Mouse (Mus musculus) G1E (cell line): ENCODE results near the gene Cars. TPM values are rescaled to one million over a fixed set of nuclear protein-coding genes. Genes with fewer than 3 reads are reported as not detected.

ENCODE experiments used
- ATAC-seq: 2 replicates; pipeline ENCODE4 v1.8.0; 2016; ENCODE audit warnings: mild to moderate bottlenecking; ENCODE audit not compliant: insufficient number of reproducible peaks, poor library complexity, low FRiP score, severe bottlenecking; ENCODE audit errors: extremely low read depth
- DNase-seq: peaks from one replicate; pipeline ENCODE4 v3.0.0; 2012; ENCODE audit warnings: low spot score
- H3K27me3 ChIP-seq: 2 replicates; pipeline ENCODE4 v1.6.1; 2012; ENCODE audit warnings: mild to moderate bottlenecking, low read length, inconsistent platforms; ENCODE audit not compliant: insufficient read depth
- H3K36me3 ChIP-seq: replicated peaks from 2 replicates; pipeline ENCODE3; 2012; ENCODE audit warnings: mild to moderate bottlenecking, inconsistent platforms
- H3K4me1 ChIP-seq: 2 replicates; pipeline ENCODE4 v1.6.1; 2012; ENCODE audit warnings: low read depth, low read length, inconsistent platforms, mixed read lengths; ENCODE audit not compliant: insufficient read depth
- H3K4me3 ChIP-seq: 2 replicates; pipeline ENCODE4 v1.5.1; 2012; ENCODE audit warnings: low read depth, mild to moderate bottlenecking, inconsistent platforms, low read length, moderate library complexity, mixed read lengths
- H3K9me3 ChIP-seq: replicated peaks from 2 replicates; pipeline ENCODE4 v1.6.1; 2012; ENCODE audit warnings: inconsistent platforms
- CTCF ChIP-seq: IDR thresholded peaks from 2 replicates; pipeline ENCODE4 v1.5.1; 2012; ENCODE audit warnings: low read depth, low read length, inconsistent platforms, mixed read lengths
- GATA1 ChIP-seq: IDR thresholded peaks from 2 replicates; pipeline ENCODE4 v1.6.1; 2012; ENCODE audit warnings: borderline replicate concordance, low read length, inconsistent platforms, mixed read lengths
- GATA2 ChIP-seq: IDR thresholded peaks from 2 replicates; pipeline ENCODE4 v1.6.1; 2012; ENCODE audit warnings: low read depth, low read length, inconsistent platforms, borderline replicate concordance
- POLR2AphosphoS5 ChIP-seq: IDR thresholded peaks from 2 replicates; pipeline ENCODE4 v1.6.1; 2012; ENCODE audit warnings: low read depth, low read length, inconsistent platforms; ENCODE audit not compliant: insufficient replicate concordance
- TAL1 ChIP-seq: conservative IDR thresholded peaks from 2 replicates; pipeline ENCODE4 v1.6.1; 2012; ENCODE audit warnings: low read depth, low read length, inconsistent platforms, mixed read lengths
- polyA plus RNA-seq: library from polyadenylated mRNA; stranded (reverse); fragments of >175 nt; gene quantifications from 2 replicates; pipeline ENCODE4 v1.2.3, GENCODE M21; 2012
- total RNA-seq, 2 experiments: library from RNA; stranded (forward) in 1 of 2; stranded (reverse) in 1 of 2; fragments of 200-1000 nt in 1 of 2; fragments of >200 nt in 1 of 2; fragmentation: Nextera tagmentation in 1 of 2; gene quantifications; 2 replicates each; pipeline ENCODE4 v1.2.3; 2014 to 2017

Gene Cars
- total and polyA plus RNA-seq, 3 experiments = 54.5 to 80.5 (median 74.8) TPM

DNA sequence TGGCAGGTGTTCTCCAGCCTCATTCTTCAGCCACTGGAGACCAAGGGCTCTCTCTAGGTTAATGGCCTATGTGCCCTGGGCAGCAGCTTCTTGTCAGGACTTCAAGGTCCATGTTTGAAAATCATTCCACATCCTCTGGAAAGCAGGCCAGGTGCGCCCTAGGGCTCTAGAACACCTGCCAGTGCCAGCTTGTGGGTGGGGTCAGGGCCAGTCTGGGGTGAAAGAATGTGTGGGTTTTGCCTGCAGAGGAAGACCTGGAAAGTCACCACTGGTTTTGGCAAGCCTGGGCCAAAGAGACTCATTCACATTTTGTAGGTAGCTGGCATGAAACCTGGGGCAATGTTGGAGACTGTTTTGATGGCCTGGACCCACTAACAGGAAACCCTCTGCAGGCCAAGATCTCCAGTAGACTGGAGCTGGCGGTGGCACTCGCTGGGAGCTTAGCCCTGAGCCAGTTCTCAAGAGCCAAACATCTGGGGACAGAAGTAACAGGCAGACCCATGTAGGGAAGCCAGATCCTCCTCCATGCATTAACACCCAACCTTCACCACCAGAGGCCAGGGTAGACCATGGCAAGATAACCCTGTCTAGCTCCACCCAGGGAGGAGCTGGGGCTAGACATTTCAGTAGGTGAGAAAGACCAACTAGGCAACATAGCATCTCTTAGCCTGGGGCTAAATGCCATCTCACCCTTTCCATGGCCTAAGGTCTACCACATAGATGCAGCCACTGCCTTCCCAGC is 89.1 kb downstream of the Cars start:
- DNase-seq (no peak), ATAC-seq (no peak)
- peaks cover 47% of the 10 kb centered on the region for H3K36me3 ChIP-seq
- H3K4me3 ChIP-seq = no peak overlapping the region
- H3K27me3 ChIP-seq = peaks cover 5% of the 10 kb centered on the region; the same call in 1 of the 2 replicates
- no peaks in the 10 kb centered on the region for H3K9me3 ChIP-seq
- H3K4me1 ChIP-seq = peaks cover 4% of the 10 kb centered on the region; the same call in 1 of the 2 replicates
- TF ChIP-seq GATA1 (no peak), GATA2 (no peak), CTCF (no peak), POLR2AphosphoS5 (no peak), TAL1 (no peak)

DNA sequence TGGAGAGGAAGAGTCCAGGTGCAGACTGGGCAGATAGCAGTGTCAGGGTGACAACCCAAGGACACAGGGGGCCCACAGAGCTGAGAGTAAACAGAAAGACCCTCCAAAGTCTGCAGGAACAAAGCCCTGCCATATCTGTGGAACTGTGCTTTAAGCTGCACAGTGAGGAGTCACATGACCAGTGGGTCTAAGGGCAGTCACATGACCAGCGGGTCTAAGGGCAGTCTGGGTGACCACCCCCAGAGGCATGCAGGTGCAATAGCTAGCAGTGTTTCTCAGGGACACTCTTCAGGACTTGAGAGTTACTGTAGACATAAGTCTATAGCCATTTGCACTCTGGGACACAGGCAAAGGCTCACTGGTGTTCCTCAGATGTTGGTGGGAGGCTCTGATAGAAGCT is 90.3 kb downstream of the Cars start:
- H3K27me3 ChIP-seq = peaks cover 5% of the 10 kb centered on the region; the same call in 1 of the 2 replicates
- no peak for DNase-seq
- no peak for TF ChIP-seq POLR2AphosphoS5
- no peak for TF ChIP-seq GATA1
- TF ChIP-seq GATA2 = no peak
- no peak for TF ChIP-seq TAL1
- TF ChIP-seq CTCF = no peak
- H3K9me3 ChIP-seq = no peaks in the 10 kb centered on the region
- no peak for ATAC-seq
- peaks cover 7% of the 10 kb centered on the region for H3K4me1 ChIP-seq
- H3K36me3 ChIP-seq = peaks cover 35% of the 10 kb centered on the region
- no peak overlapping the region for H3K4me3 ChIP-seq

Other genes with a start within 250 kb of the Cars start
- not detected in 2 replicates for gene Cdkn1c, start 139.0 kb downstream of the Cars start, total RNA-seq (2014; fragmentation: Nextera tagmentation)
- gene Cdkn1c, start 139.0 kb downstream of the Cars start, total RNA-seq (2017) = 0.06 TPM in 1 of 2 replicates, not detected in the other
- 0.03 and 0.15 TPM in 2 replicates for gene Cdkn1c, start 139.0 kb downstream of the Cars start, polyA plus RNA-seq
- gene Slc22a18, start 126.4 kb downstream of the Cars start, total RNA-seq (2014; fragmentation: Nextera tagmentation) = 2.6 and 2.9 TPM in 2 replicates
- 3.9 and 5.0 TPM in 2 replicates for gene Slc22a18, start 126.4 kb downstream of the Cars start, total RNA-seq (2017)
- 2.4 and 3.4 TPM in 2 replicates for gene Slc22a18, start 126.4 kb downstream of the Cars start, polyA plus RNA-seq
- gene Phlda2, start 96.9 kb downstream of the Cars start, total RNA-seq (2014; fragmentation: Nextera tagmentation) = 2.1 and 6.4 TPM in 2 replicates
- 3.2 and 3.8 TPM in 2 replicates for gene Phlda2, start 96.9 kb downstream of the Cars start, total RNA-seq (2017)
- gene Phlda2, start 96.9 kb downstream of the Cars start, polyA plus RNA-seq = 18.7 and 22.1 TPM in 2 replicates
- 96.6 and 138 TPM in 2 replicates for gene Nap1l4, start 51.0 kb downstream of the Cars start, total RNA-seq (2014; fragmentation: Nextera tagmentation)
- gene Nap1l4, start 51.0 kb downstream of the Cars start, total RNA-seq (2017) = 146 and 158 TPM in 2 replicates
- gene Nap1l4, start 51.0 kb downstream of the Cars start, polyA plus RNA-seq = 59.5 and 84.7 TPM in 2 replicates
- 0.38 TPM in 1 of 2 replicates, not detected in the other for gene Tnfrsf26, start 28.6 kb upstream of the Cars start, total RNA-seq (2014; fragmentation: Nextera tagmentation)
- gene Tnfrsf26, start 28.6 kb upstream of the Cars start, total RNA-seq (2017) = 0.17 and 0.38 TPM in 2 replicates
- not detected in 2 replicates for gene Tnfrsf26, start 28.6 kb upstream of the Cars start, polyA plus RNA-seq
- not detected in 2 replicates for gene Tnfrsf22, start 49.6 kb upstream of the Cars start, total RNA-seq (2014; fragmentation: Nextera tagmentation)
- 0.11 and 0.12 TPM in 2 replicates for gene Tnfrsf22, start 49.6 kb upstream of the Cars start, total RNA-seq (2017)
- gene Tnfrsf22, start 49.6 kb upstream of the Cars start, polyA plus RNA-seq = not detected in 2 replicates
- not detected in 2 replicates for gene Tnfrsf23, start 85.8 kb upstream of the Cars start, total RNA-seq (2014; fragmentation: Nextera tagmentation)
- 0.16 and 0.17 TPM in 2 replicates for gene Tnfrsf23, start 85.8 kb upstream of the Cars start, total RNA-seq (2017)
- not detected in 2 replicates for gene Tnfrsf23, start 85.8 kb upstream of the Cars start, polyA plus RNA-seq
- not detected in 2 replicates for gene Osbpl5, start 156.9 kb upstream of the Cars start, total RNA-seq (2014; fragmentation: Nextera tagmentation)
- gene Osbpl5, start 156.9 kb upstream of the Cars start, total RNA-seq (2017) = 0.12 and 0.60 TPM in 2 replicates
- 0.01 TPM in 1 of 2 replicates, not detected in the other for gene Osbpl5, start 156.9 kb upstream of the Cars start, polyA plus RNA-seq
- gene Mrgprg, start 166.9 kb upstream of the Cars start, total RNA-seq (2014; fragmentation: Nextera tagmentation) = not detected in 2 replicates
- 0.06 and 0.16 TPM in 2 replicates for gene Mrgprg, start 166.9 kb upstream of the Cars start, total RNA-seq (2017)
- gene Mrgprg, start 166.9 kb upstream of the Cars start, polyA plus RNA-seq = not detected in 2 replicates
- gene Mrgpre, start 184.4 kb upstream of the Cars start, total RNA-seq (2014; fragmentation: Nextera tagmentation) = not detected in 2 replicates
- under 0.01 TPM in 1 of 2 replicates, not detected in the other for gene Mrgpre, start 184.4 kb upstream of the Cars start, total RNA-seq (2017)
- gene Mrgpre, start 184.4 kb upstream of the Cars start, polyA plus RNA-seq = not detected in 2 replicates
- 10.3 and 14.6 TPM in 2 replicates for gene Nadsyn1, start 222.8 kb upstream of the Cars start, total RNA-seq (2014; fragmentation: Nextera tagmentation)
- gene Nadsyn1, start 222.8 kb upstream of the Cars start, total RNA-seq (2017) = 11.9 and 18.8 TPM in 2 replicates
- 3.6 and 4.5 TPM in 2 replicates for gene Nadsyn1, start 222.8 kb upstream of the Cars start, polyA plus RNA-seq
- 83.0 and 83.2 TPM in 2 replicates for gene Dhcr7, start 223.1 kb upstream of the Cars start, total RNA-seq (2014; fragmentation: Nextera tagmentation)
- 15.7 and 16.3 TPM in 2 replicates for gene Dhcr7, start 223.1 kb upstream of the Cars start, total RNA-seq (2017)
- gene Dhcr7, start 223.1 kb upstream of the Cars start, polyA plus RNA-seq = 11.0 and 20.6 TPM in 2 replicates